Mouse (Mus musculus): Measurements from ENCODE around the gene Hs2st1. TPM values are rescaled to one million over a fixed set of nuclear protein-coding genes. Genes with fewer than 3 reads are reported as not detected.
A peak's percentile ranks its signal among the peaks of the same experiment; 100 is the strongest.

The Hs2st1 gene
- polyA plus RNA-seq, 1 experiment from 2014 or later, result 14.4 TPM

- H3K4me3 ChIP-seq (ENCODE audit: low read depth, low read length), result no peak overlapping the region
- DNase-seq (ENCODE audit: low spot score) (no peak), ATAC-seq (ENCODE audit: low read depth) (no peak)
- peaks cover 12% of the 10 kb centered on the region for H3K4me1 ChIP-seq (ENCODE audit: control insufficient read depth, insufficient read depth, low read length)
- WGBS, result 64% methylated on average over 7 of the region's 7 CpGs
- H3K9me3 ChIP-seq (ENCODE audit: control insufficient read depth, low read length), result 0 out of 2 replicates have a peak, but pooled peaks cover 3% of the 10 kb centered on the region
- H3K36me3 ChIP-seq (ENCODE audit: control insufficient read depth, insufficient read depth, low read length), result no peaks in the 10 kb centered on the region
- peaks cover 10% of the 10 kb centered on the region; the same call in 1 of the 2 replicates for H3K27me3 ChIP-seq (replicated peaks; ENCODE audit: control insufficient read depth, insufficient read depth, low read length)
- no peak overlapping the region for H3K9ac ChIP-seq (ENCODE audit: low read depth, low read length)
- H3K27ac ChIP-seq (replicated peaks; ENCODE audit: low read depth, low read length), result no peak overlapping the region
- H3K4me2 ChIP-seq (ENCODE audit: low read depth, low read length), result no peak overlapping the region
Measured at GRCm38 (mm10) chr3:144400870-144401269, 169.1 kb downstream of the Hs2st1 start.

GRCm38 (mm10) chr3:144400374-144400773 is 169.6 kb downstream of the Hs2st1 start:
- peaks cover 10% of the 10 kb centered on the region; the same call in 1 of the 2 replicates for H3K27me3 ChIP-seq (replicated peaks; ENCODE audit: control insufficient read depth, insufficient read depth, low read length)
- ATAC-seq (ENCODE audit: low read depth) (no peak), DNase-seq (ENCODE audit: low spot score) (no peak)
- no peak overlapping the region for H3K4me2 ChIP-seq (ENCODE audit: low read depth, low read length)
- no peaks in the 10 kb centered on the region for H3K36me3 ChIP-seq (ENCODE audit: control insufficient read depth, insufficient read depth, low read length)
- no peak overlapping the region for H3K4me3 ChIP-seq (ENCODE audit: low read depth, low read length)
- H3K4me1 ChIP-seq (ENCODE audit: control insufficient read depth, insufficient read depth, low read length), result peaks cover 11% of the 10 kb centered on the region
- 71% methylated on average over 8 of the region's 8 CpGs for WGBS
- H3K9ac ChIP-seq (ENCODE audit: low read depth, low read length), result no peak overlapping the region
- 0 out of 2 replicates have a peak, but pooled peaks cover 3% of the 10 kb centered on the region for H3K9me3 ChIP-seq (ENCODE audit: control insufficient read depth, low read length)
- no peak overlapping the region for H3K27ac ChIP-seq (replicated peaks; ENCODE audit: low read depth, low read length)

GRCm38 (mm10) chr3:144399358-144400096 is 170.5 kb downstream of the Hs2st1 start:
- DNase-seq (ENCODE audit: low spot score) (peak; percentile 93), ATAC-seq (ENCODE audit: low read depth) (peak; percentile 83)
- H3K4me1 ChIP-seq (ENCODE audit: control insufficient read depth, insufficient read depth, low read length), result peaks cover 3% of the 10 kb centered on the region
- H3K9me3 ChIP-seq (ENCODE audit: control insufficient read depth, low read length), result 0 out of 2 replicates have a peak, but pooled peaks cover 3% of the 10 kb centered on the region
- 0 out of 2 replicates have a peak overlapping the region, but pooled peaks have one; percentile 35 for H3K9ac ChIP-seq (ENCODE audit: low read depth, low read length)
- H3K4me3 ChIP-seq (ENCODE audit: low read depth, low read length), result peak overlapping the region; percentile 20
- H3K36me3 ChIP-seq (ENCODE audit: control insufficient read depth, insufficient read depth, low read length), result no peaks in the 10 kb centered on the region
- no peak overlapping the region for H3K27ac ChIP-seq (replicated peaks; ENCODE audit: low read depth, low read length)
- WGBS, result 36% methylated on average over 19 of the region's 21 CpGs
- H3K4me2 ChIP-seq (ENCODE audit: low read depth, low read length), result peak overlapping the region; percentile 51
- H3K27me3 ChIP-seq (replicated peaks; ENCODE audit: control insufficient read depth, insufficient read depth, low read length), result peaks cover 10% of the 10 kb centered on the region; the same call in 1 of the 2 replicates

GRCm38 (mm10) chr3:144398166-144398565 is 171.8 kb downstream of the Hs2st1 start:
- Histone ChIP-seq H3K4me2 (ENCODE audit: low read depth, low read length) (no peak overlapping the region), H3K4me3 (ENCODE audit: low read depth, low read length) (no peak overlapping the region), H3K27ac (replicated peaks; ENCODE audit: low read depth, low read length) (no peak overlapping the region), H3K4me1 (ENCODE audit: control insufficient read depth, insufficient read depth, low read length) (peaks cover 3% of the 10 kb centered on the region), H3K27me3 (replicated peaks; ENCODE audit: control insufficient read depth, insufficient read depth, low read length) (peaks cover 10% of the 10 kb centered on the region; the same call in 1 of the 2 replicates), H3K9me3 (ENCODE audit: control insufficient read depth, low read length) (0 out of 2 replicates have a peak, but pooled peaks cover 3% of the 10 kb centered on the region), H3K9ac (ENCODE audit: low read depth, low read length) (no peak overlapping the region), H3K36me3 (ENCODE audit: control insufficient read depth, insufficient read depth, low read length) (no peaks in the 10 kb centered on the region)
- no peak for DNase-seq (ENCODE audit: low spot score)
- no peak for ATAC-seq (ENCODE audit: low read depth)
- 86% methylated on average over 7 of the region's 7 CpGs for WGBS

- WGBS, result 51% methylated on average over 17 of the region's 17 CpGs
- Histone ChIP-seq H3K9me3 (ENCODE audit: control insufficient read depth, low read length) (0 out of 2 replicates have a peak, but pooled peaks cover 3% of the 10 kb centered on the region), H3K9ac (ENCODE audit: low read depth, low read length) (no peak overlapping the region), H3K27ac (replicated peaks; ENCODE audit: low read depth, low read length) (no peak overlapping the region), H3K4me1 (ENCODE audit: control insufficient read depth, insufficient read depth, low read length) (peaks cover 3% of the 10 kb centered on the region), H3K4me3 (ENCODE audit: low read depth, low read length) (no peak overlapping the region), H3K4me2 (ENCODE audit: low read depth, low read length) (no peak overlapping the region), H3K36me3 (ENCODE audit: control insufficient read depth, insufficient read depth, low read length) (no peaks in the 10 kb centered on the region), H3K27me3 (replicated peaks; ENCODE audit: control insufficient read depth, insufficient read depth, low read length) (peaks cover 10% of the 10 kb centered on the region; the same call in 1 of the 2 replicates)
- DNase-seq (ENCODE audit: low spot score) (no peak), ATAC-seq (ENCODE audit: low read depth) (no peak; the same call in 1 of the 2 replicates)
Measured at GRCm38 (mm10) chr3:144396478-144396877, 173.5 kb downstream of the Hs2st1 start.

GRCm38 (mm10) chr3:144394454-144394943 is 175.5 kb downstream of the Hs2st1 start:
- H3K27me3 ChIP-seq (replicated peaks; ENCODE audit: control insufficient read depth, insufficient read depth, low read length), result peaks cover 10% of the 10 kb centered on the region; the same call in 1 of the 2 replicates
- 0 out of 2 replicates have a peak, but pooled peaks cover 3% of the 10 kb centered on the region for H3K9me3 ChIP-seq (ENCODE audit: control insufficient read depth, low read length)
- 0 out of 2 replicates have a peak overlapping the region, but pooled peaks have one; percentile 4 for H3K27ac ChIP-seq (replicated peaks; ENCODE audit: low read depth, low read length)
- ATAC-seq (ENCODE audit: low read depth), result no peak
- no peak for DNase-seq (ENCODE audit: low spot score)
- H3K36me3 ChIP-seq (ENCODE audit: control insufficient read depth, insufficient read depth, low read length), result no peaks in the 10 kb centered on the region
- H3K9ac ChIP-seq (ENCODE audit: low read depth, low read length), result no peak overlapping the region
- H3K4me1 ChIP-seq (ENCODE audit: control insufficient read depth, insufficient read depth, low read length), result peaks cover 2% of the 10 kb centered on the region
- H3K4me3 ChIP-seq (ENCODE audit: low read depth, low read length), result no peak overlapping the region
- WGBS, result 55% methylated on average over 7 of the region's 7 CpGs
- no peak overlapping the region for H3K4me2 ChIP-seq (ENCODE audit: low read depth, low read length)

GRCm38 (mm10) chr3:144386446-144386845 is 183.5 kb downstream of the Hs2st1 start:
- DNase-seq (ENCODE audit: low spot score) (no peak), ATAC-seq (ENCODE audit: low read depth) (no peak)
- Histone ChIP-seq H3K36me3 (ENCODE audit: control insufficient read depth, insufficient read depth, low read length) (no peaks in the 10 kb centered on the region), H3K27ac (replicated peaks; ENCODE audit: low read depth, low read length) (no peak overlapping the region), H3K4me2 (ENCODE audit: low read depth, low read length) (no peak overlapping the region), H3K4me3 (ENCODE audit: low read depth, low read length) (no peak overlapping the region), H3K27me3 (replicated peaks; ENCODE audit: control insufficient read depth, insufficient read depth, low read length) (peaks cover 9% of the 10 kb centered on the region), H3K4me1 (ENCODE audit: control insufficient read depth, insufficient read depth, low read length) (peaks cover 6% of the 10 kb centered on the region; the same call in 1 of the 2 replicates), H3K9ac (ENCODE audit: low read depth, low read length) (no peak overlapping the region), H3K9me3 (ENCODE audit: control insufficient read depth, low read length) (no peaks in the 10 kb centered on the region)
- 78% methylated on average over 4 of the region's 4 CpGs for WGBS

GRCm38 (mm10) chr3:144384648-144385047 is 185.3 kb downstream of the Hs2st1 start:
- Histone ChIP-seq H3K9ac (ENCODE audit: low read depth, low read length) (no peak overlapping the region), H3K4me1 (ENCODE audit: control insufficient read depth, insufficient read depth, low read length) (peaks cover 12% of the 10 kb centered on the region; the same call in 1 of the 2 replicates), H3K27me3 (replicated peaks; ENCODE audit: control insufficient read depth, insufficient read depth, low read length) (peaks cover 9% of the 10 kb centered on the region), H3K36me3 (ENCODE audit: control insufficient read depth, insufficient read depth, low read length) (no peaks in the 10 kb centered on the region), H3K27ac (replicated peaks; ENCODE audit: low read depth, low read length) (no peak overlapping the region), H3K9me3 (ENCODE audit: control insufficient read depth, low read length) (no peaks in the 10 kb centered on the region), H3K4me3 (ENCODE audit: low read depth, low read length) (no peak overlapping the region), H3K4me2 (ENCODE audit: low read depth, low read length) (no peak overlapping the region)
- no peak for DNase-seq (ENCODE audit: low spot score)
- no peak for ATAC-seq (ENCODE audit: low read depth)
- 95% methylated on average over 10 of the region's 10 CpGs for WGBS
